Mouse (Mus musculus) neural tube, embryonic 15.5 days (tissue): Measurements from ENCODE around the gene Plcxd1. TPM values are rescaled to one million over a fixed set of nuclear protein-coding genes. Genes with fewer than 3 reads are reported as not detected.
"Not testable (repeated sequence)": the region's sequence is repeated elsewhere in the genome, so short reads cannot be mapped to it uniquely, and the experiment has no call there.

ENCODE experiments used
- ATAC-seq: fragments of 200-750 bp; cut with Nextera tagmentation; 2 replicates; pipeline ENCODE4 v1.8.0; 2017; ENCODE audit warnings: mild to moderate bottlenecking, moderate TSS enrichment, moderate library complexity; ENCODE audit not compliant: low FRiP score
- H3K27ac ChIP-seq: fragments of 300-500 bp; sonication (generic); replicated peaks from 2 replicates; pipeline ENCODE4 v1.5.1; 2015; ENCODE audit warnings: mild to moderate bottlenecking, inconsistent platforms
- H3K27me3 ChIP-seq: fragments of 300-500 bp; sonication (generic); replicated peaks from 2 replicates; pipeline ENCODE4 v1.6.1; 2015; ENCODE audit warnings: inconsistent platforms
- H3K36me3 ChIP-seq: fragments of 300-500 bp; sonication (generic); 2 replicates; pipeline ENCODE4 v1.6.1; 2015; ENCODE audit warnings: inconsistent platforms
- H3K4me1 ChIP-seq: fragments of 300-500 bp; sonication (generic); 2 replicates; pipeline ENCODE4 v1.6.1; 2015; ENCODE audit warnings: inconsistent platforms
- H3K4me2 ChIP-seq: fragments of 300-500 bp; sonication (generic); 2 replicates; pipeline ENCODE4 v1.6.1; 2015; ENCODE audit warnings: inconsistent platforms, mild to moderate bottlenecking, moderate library complexity
- H3K4me3 ChIP-seq: fragments of 300-500 bp; sonication (generic); replicated peaks from 2 replicates; pipeline ENCODE4 v1.5.1; 2015; ENCODE audit warnings: mild to moderate bottlenecking, inconsistent platforms
- H3K9ac ChIP-seq: fragments of 300-500 bp; sonication (generic); replicated peaks from 2 replicates; pipeline ENCODE4 v1.6.1; 2015; ENCODE audit warnings: mild to moderate bottlenecking, inconsistent platforms
- H3K9me3 ChIP-seq: fragments of 300-500 bp; sonication (generic); replicated peaks from 2 replicates; pipeline ENCODE4 v1.6.1; 2016; ENCODE audit warnings: inconsistent platforms
- WGBS: fragments of 180-500 bp; shearing (Covaris S2); methylation state at CpG from one replicate; pipeline ENCODE4 v1.1.7; 2015; ENCODE audit warnings: mixed read lengths; 5-methylcytosine and 5-hydroxymethylcytosine counted together
- polyA plus RNA-seq: library from polyadenylated mRNA; unstranded; fragments of >200 nt; fragmentation: Nextera tagmentation; extraction: Ambion mirVana; gene quantifications from 2 replicates; pipeline ENCODE4 v1.2.1, GENCODE M21; 2015

The Plcxd1 gene
- polyA plus RNA-seq, 1 experiment from 2014 or later: 7.5 TPM

DNA sequence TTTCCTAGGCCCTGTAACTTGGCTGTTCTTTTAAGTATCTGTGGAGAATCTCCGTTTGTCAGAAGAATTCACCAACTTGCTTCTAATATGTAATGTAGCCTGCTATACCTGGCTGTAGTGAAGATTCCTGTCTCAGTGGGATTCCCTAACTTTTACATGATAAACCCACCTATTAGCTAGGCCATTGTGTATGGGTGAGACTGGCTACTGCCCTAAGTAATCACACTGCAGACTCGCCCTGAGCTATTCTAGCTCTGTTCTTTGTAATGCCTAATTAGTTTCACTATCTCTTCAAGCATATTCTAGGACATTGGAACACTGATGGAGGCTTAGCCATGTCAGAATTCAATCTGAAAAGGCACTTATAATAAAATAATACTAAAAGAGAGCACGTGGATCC, 22.6 kb downstream of the Plcxd1 start:
- not testable (repeated sequence) for H3K4me1 ChIP-seq, H3K4me3 ChIP-seq, H3K9ac ChIP-seq, H3K27me3 ChIP-seq, H3K4me2 ChIP-seq, ATAC-seq, H3K9me3 ChIP-seq, H3K27ac ChIP-seq
- peaks cover 77% of the 10 kb centered on the region for H3K36me3 ChIP-seq
- WGBS: 80% methylated on average over 3 of the region's 3 CpGs

DNA sequence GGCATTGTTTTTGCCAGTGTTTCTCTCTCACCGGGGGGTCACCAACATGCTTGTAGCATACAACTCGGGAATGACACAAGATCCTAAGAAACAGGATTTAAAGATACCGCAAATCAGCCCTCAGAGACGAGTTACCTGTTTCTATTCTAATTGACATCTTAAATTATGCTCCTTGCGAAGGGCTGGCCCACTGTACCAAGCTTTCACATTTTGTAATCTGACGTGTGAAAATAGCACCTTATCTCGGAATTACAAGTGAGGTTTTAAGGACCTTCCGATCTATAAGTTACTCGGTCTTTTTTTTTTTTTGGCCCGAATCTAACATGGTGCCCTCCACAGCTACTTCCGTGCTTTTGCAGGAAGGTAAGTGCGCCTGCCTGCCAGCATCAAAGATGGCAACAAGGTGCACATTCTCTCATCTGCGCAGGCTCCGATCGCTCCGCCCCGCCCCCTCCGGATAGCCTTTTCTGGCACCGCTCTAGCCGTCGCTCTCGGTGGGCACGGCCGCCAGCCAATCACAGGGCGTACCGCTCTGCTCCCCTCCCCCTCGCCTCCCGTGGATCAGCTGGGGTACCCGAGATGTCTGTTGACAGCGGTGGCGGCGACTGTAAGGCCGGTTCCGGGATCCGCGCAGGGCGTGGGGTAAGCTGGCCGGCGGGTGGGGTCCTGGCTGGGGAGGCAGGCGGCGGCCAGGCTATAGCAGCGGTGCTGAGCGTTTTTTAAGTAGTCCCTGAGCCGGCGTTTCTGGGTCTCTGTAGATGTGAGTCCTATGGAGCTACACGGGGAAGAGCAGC, 35.7 kb downstream of the Plcxd1 start, which contains the start of gene Chfr:
TSS of gene Chfr (plus strand) at position 550 of the 794 bp plus-strand sequence.
- 4% methylated on average over 46 of the region's 46 CpGs for WGBS
- no peaks in the 10 kb centered on the region for H3K27me3 ChIP-seq
- H3K4me3 ChIP-seq: peak within 1 kb of the TSS; percentile 94
- peaks cover 24% of the 10 kb centered on the region for H3K36me3 ChIP-seq
- peaks cover 22% of the 10 kb centered on the region for H3K4me1 ChIP-seq
- peak within 1 kb of the TSS; percentile 84 for H3K27ac ChIP-seq
- no peaks in the 10 kb centered on the region for H3K9me3 ChIP-seq
- peak; percentile 99 for ATAC-seq
- H3K4me2 ChIP-seq: peak within 1 kb of the TSS; percentile 76
- peak within 1 kb of the TSS; percentile 86 for H3K9ac ChIP-seq

DNA sequence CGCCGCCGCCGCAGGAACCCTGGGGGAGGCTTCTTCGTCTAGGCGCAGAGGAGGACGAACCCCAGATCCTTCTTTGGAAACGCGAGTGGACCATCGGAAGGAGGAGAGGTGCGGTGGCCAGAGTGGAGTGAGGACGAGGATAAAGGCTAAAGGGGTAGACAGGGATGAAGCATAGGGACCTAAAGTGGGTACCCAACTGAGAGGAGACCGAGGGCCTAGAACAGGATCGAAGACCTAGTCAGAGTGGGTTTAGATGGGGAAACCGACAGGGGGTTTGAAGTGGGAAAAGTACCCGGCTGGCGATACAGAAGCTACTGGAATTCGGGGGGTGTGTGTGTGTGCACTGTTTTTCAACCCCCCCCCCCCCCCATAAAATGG, 36.3 kb downstream of the Plcxd1 start:
- H3K9me3 ChIP-seq: no peaks in the 10 kb centered on the region
- H3K9ac ChIP-seq: peak overlapping the region; percentile 86
- H3K4me2 ChIP-seq: peak overlapping the region; percentile 76
- peaks cover 22% of the 10 kb centered on the region for H3K4me1 ChIP-seq
- peak overlapping the region; percentile 94 for H3K4me3 ChIP-seq
- no peaks in the 10 kb centered on the region for H3K27me3 ChIP-seq
- peak overlapping the region; percentile 84 for H3K27ac ChIP-seq
- peaks cover 20% of the 10 kb centered on the region for H3K36me3 ChIP-seq
- ATAC-seq: peak; percentile 62
- WGBS: 5% methylated on average over 18 of the region's 18 CpGs

DNA sequence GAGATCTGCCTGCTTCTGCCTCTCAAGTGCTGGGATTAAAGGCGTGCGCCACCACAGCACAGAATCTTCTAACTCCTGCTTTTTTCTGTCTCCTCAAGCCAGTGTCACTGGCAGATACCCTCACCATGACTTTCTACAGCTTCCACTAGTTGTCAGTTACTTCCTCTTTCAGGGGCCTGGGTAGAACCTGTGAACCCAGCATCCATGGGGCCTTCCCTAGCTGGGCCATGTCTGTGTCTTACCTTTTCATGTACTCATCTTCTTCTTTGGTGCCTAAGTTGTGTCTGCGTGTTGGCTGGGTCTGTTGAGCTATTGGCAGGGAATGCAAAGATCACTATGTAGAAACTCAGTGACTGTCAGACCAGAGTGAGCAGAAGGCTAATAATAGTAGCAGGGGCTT, 38.0 kb downstream of the Plcxd1 start:
- peaks cover 28% of the 10 kb centered on the region for H3K36me3 ChIP-seq
- no peak overlapping the region for H3K9ac ChIP-seq
- no peak for ATAC-seq
- H3K27me3 ChIP-seq: no peaks in the 10 kb centered on the region
- no peak overlapping the region for H3K4me2 ChIP-seq
- H3K9me3 ChIP-seq: no peaks in the 10 kb centered on the region
- no peak overlapping the region for H3K27ac ChIP-seq
- H3K4me1 ChIP-seq: peaks cover 22% of the 10 kb centered on the region
- 97% methylated on average over 3 of the region's 3 CpGs for WGBS
- no peak overlapping the region for H3K4me3 ChIP-seq

DNA sequence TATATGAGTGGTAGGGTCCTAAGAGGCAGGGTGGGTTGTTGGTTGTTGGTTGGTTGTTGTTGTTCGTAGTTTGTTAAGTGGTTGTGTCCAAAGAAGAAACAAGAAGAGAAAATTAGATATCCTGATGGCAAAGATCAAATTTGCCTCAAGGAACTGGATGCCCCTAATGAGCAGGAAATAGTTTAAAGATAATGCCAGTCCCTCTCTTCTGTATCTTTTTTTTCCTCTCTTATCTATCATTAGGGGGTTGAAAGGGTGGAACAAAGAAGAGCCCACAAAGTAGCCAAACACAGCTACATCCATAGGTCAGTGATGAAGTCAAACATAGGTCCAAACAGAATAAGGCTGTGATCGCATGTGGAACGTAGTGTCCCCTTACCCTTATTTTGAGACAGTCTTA, 39.6 kb downstream of the Plcxd1 start:
- H3K4me2 ChIP-seq: no peak overlapping the region
- H3K9ac ChIP-seq: no peak overlapping the region
- H3K36me3 ChIP-seq: peaks cover 40% of the 10 kb centered on the region
- H3K9me3 ChIP-seq: no peaks in the 10 kb centered on the region
- H3K4me3 ChIP-seq: no peak overlapping the region
- 98% methylated on average over 3 of the region's 3 CpGs for WGBS
- H3K27ac ChIP-seq: no peak overlapping the region
- H3K4me1 ChIP-seq: peaks cover 22% of the 10 kb centered on the region
- ATAC-seq: no peak
- H3K27me3 ChIP-seq: no peaks in the 10 kb centered on the region

DNA sequence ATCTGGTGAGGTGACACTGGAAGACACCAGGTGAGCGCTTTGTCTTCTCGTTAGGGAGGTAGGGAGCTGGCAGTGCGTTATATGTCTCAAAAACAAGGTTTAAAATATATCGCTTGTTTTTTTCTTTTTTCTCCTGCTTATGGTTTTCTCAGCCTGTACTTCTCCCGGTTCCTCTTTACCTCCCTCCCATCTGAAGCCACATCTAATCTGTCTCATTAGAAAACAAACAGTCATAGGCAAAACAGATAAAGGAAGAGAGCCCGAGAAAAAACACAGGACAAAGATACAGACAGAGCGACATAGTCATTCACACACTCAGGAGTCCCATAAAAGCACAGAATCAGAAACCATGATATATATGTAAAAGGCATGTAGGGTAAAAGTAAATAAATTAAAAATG, 40.7 kb downstream of the Plcxd1 start:
- no peaks in the 10 kb centered on the region for H3K27me3 ChIP-seq
- no peaks in the 10 kb centered on the region for H3K9me3 ChIP-seq
- H3K9ac ChIP-seq: no peak overlapping the region
- no peak for ATAC-seq
- no peak overlapping the region for H3K4me2 ChIP-seq
- no peak overlapping the region for H3K27ac ChIP-seq
- no peak overlapping the region for H3K4me3 ChIP-seq
- peaks cover 50% of the 10 kb centered on the region for H3K36me3 ChIP-seq
- WGBS: 93% methylated on average over 7 of the region's 7 CpGs
- H3K4me1 ChIP-seq: peaks cover 19% of the 10 kb centered on the region

DNA sequence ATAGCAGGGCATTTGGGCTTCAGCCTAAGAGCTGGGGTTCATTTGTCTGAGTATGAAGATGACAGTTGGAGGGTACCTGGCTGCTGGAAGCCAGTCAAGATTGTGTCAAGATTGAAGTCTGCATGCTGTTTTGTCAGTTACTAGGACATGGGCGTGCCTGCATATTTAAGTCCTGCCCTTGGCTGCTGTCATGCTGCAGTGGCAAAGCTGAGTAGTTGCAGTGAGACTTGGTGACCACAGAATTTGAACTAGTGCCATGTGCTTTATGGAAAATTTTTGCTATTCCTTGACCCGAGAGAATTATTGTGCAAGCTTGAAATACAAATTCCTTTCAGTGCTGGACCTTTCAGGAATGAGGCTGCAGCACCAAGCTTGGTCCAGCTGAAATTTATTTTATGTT, 42.5 kb downstream of the Plcxd1 start:
- Histone ChIP-seq H3K27ac (no peak overlapping the region), H3K4me1 (peaks cover 7% of the 10 kb centered on the region; the same call in 1 of the 2 replicates), H3K4me2 (no peak overlapping the region), H3K9me3 (no peaks in the 10 kb centered on the region), H3K36me3 (peaks cover 66% of the 10 kb centered on the region), H3K9ac (no peak overlapping the region), H3K4me3 (no peak overlapping the region), H3K27me3 (no peaks in the 10 kb centered on the region)
- ATAC-seq: no peak
- 87% methylated on average over 2 of the region's 2 CpGs for WGBS

DNA sequence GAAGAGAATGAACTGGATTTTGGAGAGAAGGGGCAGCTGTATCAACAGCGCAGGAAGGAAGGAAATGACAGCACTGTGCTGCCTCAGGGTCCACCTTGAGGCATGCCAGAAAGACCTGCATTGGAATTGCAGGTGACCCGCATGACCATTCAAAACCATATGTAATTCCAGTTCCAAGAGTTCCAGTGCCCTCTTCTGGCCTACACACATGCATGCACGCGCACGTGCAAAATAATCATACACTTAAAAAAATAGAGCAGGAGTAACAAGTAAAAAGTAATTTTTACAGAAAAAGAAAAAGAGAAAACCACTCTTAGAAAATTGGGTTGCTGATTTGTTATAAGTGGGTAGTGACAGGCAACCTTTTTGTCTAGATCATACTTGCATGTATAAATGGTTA, 43.2 kb downstream of the Plcxd1 start:
- H3K4me1 ChIP-seq: peaks cover 1% of the 10 kb centered on the region; the same call in 1 of the 2 replicates
- H3K27me3 ChIP-seq: no peaks in the 10 kb centered on the region
- H3K27ac ChIP-seq: no peak overlapping the region
- no peak overlapping the region for H3K9ac ChIP-seq
- H3K9me3 ChIP-seq: no peaks in the 10 kb centered on the region
- H3K4me3 ChIP-seq: no peak overlapping the region
- no peak overlapping the region for H3K4me2 ChIP-seq
- peaks cover 70% of the 10 kb centered on the region for H3K36me3 ChIP-seq
- no peak for ATAC-seq
- 93% methylated on average over 5 of the region's 5 CpGs for WGBS

Other genes starting within 250 kb of the Plcxd1 start
- gene Gm15446, start 176.6 kb upstream of the Plcxd1 start, polyA plus RNA-seq: 0.56 and 0.68 TPM in 2 replicates
- 22.4 and 26.0 TPM in 2 replicates for gene Zfp932, start 103.4 kb upstream of the Plcxd1 start, polyA plus RNA-seq
- 3.2 and 4.6 TPM in 2 replicates for gene Gm17655, start 27.5 kb upstream of the Plcxd1 start, polyA plus RNA-seq
- 0.44 and 0.92 TPM in 2 replicates for gene Gm35315, start 5.5 kb upstream of the Plcxd1 start, polyA plus RNA-seq
- 59.2 and 68.3 TPM in 2 replicates for gene Gtpbp6, start 8.2 kb downstream of the Plcxd1 start, polyA plus RNA-seq
- gene Zfp605, start 10.1 kb downstream of the Plcxd1 start, polyA plus RNA-seq: 13.0 and 13.6 TPM in 2 replicates
- gene Chfr, start 35.9 kb downstream of the Plcxd1 start, polyA plus RNA-seq: 67.4 and 77.4 TPM in 2 replicates
- 20.1 and 23.6 TPM in 2 replicates for gene Golga3, start 76.7 kb downstream of the Plcxd1 start, polyA plus RNA-seq
- gene Ankle2, start 131.0 kb downstream of the Plcxd1 start, polyA plus RNA-seq: 19.3 and 23.7 TPM in 2 replicates
- 95.5 and 99.0 TPM in 2 replicates for gene Pgam5, start 169.9 kb downstream of the Plcxd1 start, polyA plus RNA-seq
- 11.7 and 14.6 TPM in 2 replicates for gene Pxmp2, start 186.2 kb downstream of the Plcxd1 start, polyA plus RNA-seq
- 6.1 and 10.9 TPM in 2 replicates for gene Pole, start 186.3 kb downstream of the Plcxd1 start, polyA plus RNA-seq
- gene P2rx2, start 243.2 kb downstream of the Plcxd1 start, polyA plus RNA-seq: 9.8 and 11.3 TPM in 2 replicates
- gene Lrcol1, start 244.8 kb downstream of the Plcxd1 start, polyA plus RNA-seq: not detected in 2 replicates